Mouse (Mus musculus) liver, embryonic 14.5 days (tissue): ENCODE measurements around the gene Klk12. TPM values are rescaled to one million over a fixed set of nuclear protein-coding genes. Genes with fewer than 3 reads are reported as not detected.
A peak's percentile ranks its signal among the peaks of the same experiment; 100 is the strongest.

Source experiments
- ATAC-seq: fragments of 200-750 bp; cut with Nextera tagmentation; 2 replicates; pipeline ENCODE4 v1.8.0; 2017; ENCODE audit warnings: moderate number of reproducible peaks, mild to moderate bottlenecking, moderate library complexity; ENCODE audit not compliant: insufficient read depth
- DNase-seq, 3 experiments: peaks; one replicate each; pipeline ENCODE4 v3.0.0-alpha.2; 2012 to 2013; ENCODE audit warnings: low read depth in 3 of 3, low spot score in 3 of 3
- H3K27ac ChIP-seq: fragments of 300-500 bp; sonication (generic); 2 replicates; pipeline ENCODE4 v1.5.1; 2014; ENCODE audit warnings: moderate library complexity, mild to moderate bottlenecking, control low read depth, inconsistent platforms
- H3K27me3 ChIP-seq: fragments of 300-500 bp; sonication (generic); 2 replicates; pipeline ENCODE4 v1.6.1; 2014; ENCODE audit warnings: mild to moderate bottlenecking, low read length, moderate library complexity; ENCODE audit not compliant: control insufficient read depth, insufficient read depth
- H3K36me3 ChIP-seq: fragments of 300-500 bp; sonication (generic); replicated peaks from 2 replicates; pipeline ENCODE4 v1.6.1; 2014; ENCODE audit warnings: low read depth; ENCODE audit not compliant: control insufficient read depth, insufficient read depth
- H3K4me1 ChIP-seq, 2 experiments: fragments of 200-500 bp in 1 of 2; fragments of 300-500 bp in 1 of 2; sonication (generic) in 1 of 2; replicated peaks; 2 replicates each; pipeline ENCODE4 v1.6.1; 2012 to 2014; ENCODE audit warnings: antibody characterized with exemption in 1 of 2, inconsistent platforms in 1 of 2, low read length in 1 of 2; ENCODE audit not compliant: control insufficient read depth in 2 of 2, insufficient read depth in 2 of 2
- H3K4me2 ChIP-seq: fragments of 300-500 bp; sonication (generic); 2 replicates; pipeline ENCODE4 v1.6.1; 2014; ENCODE audit warnings: low read depth, mild to moderate bottlenecking, control low read depth, moderate library complexity
- H3K4me3 ChIP-seq, 2 experiments: fragments of 200-500 bp in 1 of 2; fragments of 300-500 bp in 1 of 2; sonication (generic) in 1 of 2; 2 replicates each; pipeline ENCODE4 v1.5.1; 2012 to 2014; ENCODE audit warnings: low read depth in 2 of 2, low read length in 2 of 2, mild to moderate bottlenecking in 2 of 2, control low read depth in 1 of 2, inconsistent platforms in 1 of 2, moderate library complexity in 1 of 2; ENCODE audit not compliant: insufficient read depth in 1 of 2
- H3K9ac ChIP-seq: fragments of 300-500 bp; sonication (generic); replicated peaks from 2 replicates; pipeline ENCODE4 v1.6.1; 2014; ENCODE audit warnings: mild to moderate bottlenecking, control low read depth, moderate library complexity
- H3K9me3 ChIP-seq: fragments of 300-500 bp; sonication (generic); 2 replicates; pipeline ENCODE4 v1.6.1; 2016; ENCODE audit warnings: low read length, mixed read lengths; ENCODE audit not compliant: control insufficient read depth
- CTCF ChIP-seq: IDR thresholded peaks from 2 replicates; pipeline ENCODE4 v1.5.1; 2016; ENCODE audit warnings: antibody characterized with exemption, low read depth, control low read depth
- EP300 ChIP-seq: IDR thresholded peaks from 2 replicates; pipeline ENCODE4 v1.6.1; 2016; ENCODE audit warnings: antibody characterized with exemption, low read depth
- WGBS: fragments of 180-500 bp; shearing (Covaris S2); extraction: QIAGEN DNeasy Blood & Tissue Kit; methylation state at CpG from one replicate; pipeline ENCODE4 v1.1.7; 2014; ENCODE audit not compliant: insufficient replicate concordance; 5-methylcytosine and 5-hydroxymethylcytosine counted together
- polyA plus RNA-seq, 2 experiments: library from polyadenylated mRNA; depleted of rRNA in 1 of 2; stranded (reverse) in 1 of 2; unstranded in 1 of 2; fragments of >200 nt; fragmentation: Nextera tagmentation in 1 of 2; extraction: Ambion mirVana in 1 of 2; gene quantifications; 2 replicates each; pipeline versions ENCODE4 v1.2.1 to v1.2.3; 2012 to 2014

The Klk12 gene
- polyA plus RNA-seq, 2 experiments, result not detected

DNA sequence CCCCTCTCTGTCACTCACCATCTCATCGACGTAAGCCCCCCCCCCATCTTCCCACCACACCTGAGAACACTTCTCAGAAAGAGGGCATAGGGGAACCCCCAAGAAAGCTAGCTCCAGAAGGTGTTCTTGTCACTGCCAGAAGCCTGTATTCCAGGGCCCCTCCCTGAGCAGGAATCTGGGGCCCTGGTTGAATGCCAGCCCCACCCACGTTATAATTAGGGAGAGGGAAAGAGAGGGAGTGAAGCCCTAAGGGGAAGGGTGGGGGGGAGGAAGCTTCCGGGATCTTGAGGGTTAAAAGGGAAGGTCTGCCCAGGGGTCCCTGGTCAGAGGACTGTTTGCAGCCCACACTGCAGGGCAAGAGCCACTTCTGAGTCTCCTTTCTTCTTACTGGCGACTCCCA lies 12.0 kb downstream of the Klk12 start, which contains the start of gene Klk10:
Gene Klk10, plus strand, starts transcription at position 290 of the 400 bp plus-strand sequence.
- no peak for TF ChIP-seq CTCF
- no peak for TF ChIP-seq EP300
- H3K9ac ChIP-seq, result no peak within 1 kb of the TSS
- no peak within 1 kb of the TSS for H3K27ac ChIP-seq
- no peaks in the 10 kb centered on the region for H3K9me3 ChIP-seq
- no peak for DNase-seq
- H3K27me3 ChIP-seq, result no peaks in the 10 kb centered on the region
- WGBS, result 33% methylated on average over 5 of the region's 5 CpGs
- no peaks in the 10 kb centered on the region for H3K4me1 ChIP-seq
- no peak within 1 kb of the TSS for H3K4me3 ChIP-seq
- no peak within 1 kb of the TSS for H3K4me2 ChIP-seq
- ATAC-seq, result no peak
- no peaks in the 10 kb centered on the region for H3K36me3 ChIP-seq

- Histone ChIP-seq H3K9ac (no peak overlapping the region), H3K9me3 (no peaks in the 10 kb centered on the region), H3K27me3 (no peaks in the 10 kb centered on the region), H3K27ac (no peak overlapping the region), H3K4me2 (no peak overlapping the region), H3K36me3 (no peaks in the 10 kb centered on the region), H3K4me1 (no peaks in the 10 kb centered on the region), H3K4me3 (no peak overlapping the region)
- no peak for TF ChIP-seq EP300
- no peak for TF ChIP-seq CTCF
- 70% methylated on average over 11 of the region's 11 CpGs for WGBS
- DNase-seq, result no peak
- no peak for ATAC-seq
Measured at GRCm38 (mm10) chr7:43781541-43781940, 12.8 kb downstream of the Klk12 start.

DNA sequence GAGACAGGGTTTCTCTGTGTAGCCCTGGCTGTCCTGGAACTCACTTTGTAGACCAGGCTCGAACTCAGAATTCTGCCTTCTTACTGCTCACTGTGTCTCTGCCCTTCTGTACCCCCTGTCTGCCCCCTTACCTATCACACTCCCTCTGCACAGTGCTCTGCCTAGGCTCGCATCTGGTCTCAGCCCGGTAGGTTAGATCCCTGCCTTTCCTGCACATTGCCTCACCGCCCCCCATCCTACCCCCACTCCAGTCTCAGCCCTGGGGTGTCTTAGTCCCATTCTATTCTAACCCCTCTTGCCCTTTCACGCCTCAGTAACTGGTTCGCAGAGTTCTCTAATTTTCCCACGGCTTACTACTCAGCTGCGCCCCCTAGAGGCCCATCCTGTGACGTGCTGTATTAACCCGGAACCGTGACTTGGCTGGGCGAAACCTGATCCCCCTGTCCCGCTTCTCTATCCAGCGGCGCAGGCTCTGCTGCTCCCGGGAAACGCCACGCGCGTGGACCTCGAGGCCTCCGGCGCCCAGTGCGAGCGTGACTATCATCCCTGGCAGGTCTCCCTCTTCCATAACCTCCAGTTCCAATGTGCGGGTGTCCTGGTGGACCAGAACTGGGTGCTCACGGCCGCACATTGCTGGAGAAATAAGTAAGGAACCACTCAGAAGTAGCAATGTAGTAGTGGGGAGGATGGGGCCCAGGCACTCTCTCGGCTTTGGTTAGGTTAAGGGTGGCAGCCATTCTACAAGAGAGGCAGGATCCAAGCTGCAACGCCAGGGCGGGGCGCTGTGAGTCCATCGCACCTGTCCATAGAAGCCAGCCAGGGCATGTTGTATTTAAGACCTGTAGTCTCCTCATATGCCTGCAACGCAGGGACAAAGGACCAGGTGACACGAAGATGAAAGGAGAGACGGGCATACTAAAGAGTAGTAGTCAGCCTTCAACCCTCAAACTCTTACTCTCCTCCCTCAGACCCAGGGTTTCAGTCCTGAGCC lies 13.9 kb downstream of the Klk12 start:
- ATAC-seq (0 out of 2 replicates have a peak, but pooled peaks have one; percentile 47), DNase-seq (peak; percentile 13 to 26 (median 16))
- H3K4me3 ChIP-seq, result no peak overlapping the region
- 8% methylated on average over 36 of the region's 36 CpGs for WGBS
- no peak overlapping the region for H3K9ac ChIP-seq
- H3K27me3 ChIP-seq, result no peaks in the 10 kb centered on the region
- H3K9me3 ChIP-seq, result no peaks in the 10 kb centered on the region
- TF ChIP-seq EP300, result no peak
- TF ChIP-seq CTCF, result peak; percentile 85
- H3K4me1 ChIP-seq, result no peaks in the 10 kb centered on the region
- H3K36me3 ChIP-seq, result no peaks in the 10 kb centered on the region
- no peak overlapping the region for H3K27ac ChIP-seq
- peak overlapping the region; percentile 42; the same call in 1 of the 2 replicates for H3K4me2 ChIP-seq

- no peak overlapping the region for H3K4me2 ChIP-seq
- no peaks in the 10 kb centered on the region for H3K9me3 ChIP-seq
- H3K4me3 ChIP-seq, result no peak overlapping the region
- no peak overlapping the region for H3K27ac ChIP-seq
- H3K36me3 ChIP-seq, result no peaks in the 10 kb centered on the region
- ATAC-seq (no peak), DNase-seq (no peak)
- H3K4me1 ChIP-seq, result no peaks in the 10 kb centered on the region
- 56% methylated on average over 1 of the region's 1 CpGs for WGBS
- no peaks in the 10 kb centered on the region for H3K27me3 ChIP-seq
- no peak overlapping the region for H3K9ac ChIP-seq
- TF ChIP-seq CTCF (no peak; the same call in 1 of the 2 replicates), EP300 (no peak)
Measured at GRCm38 (mm10) chr7:43785286-43785685, 16.6 kb downstream of the Klk12 start.

- Histone ChIP-seq H3K9me3 (no peaks in the 10 kb centered on the region), H3K36me3 (no peaks in the 10 kb centered on the region), H3K4me2 (no peak overlapping the region), H3K4me1 (no peaks in the 10 kb centered on the region), H3K4me3 (no peak overlapping the region), H3K9ac (no peak overlapping the region), H3K27me3 (no peaks in the 10 kb centered on the region), H3K27ac (no peak overlapping the region)
- DNase-seq (no peak), ATAC-seq (no peak)
- no peak for TF ChIP-seq EP300
- TF ChIP-seq CTCF, result no peak
- 47% methylated on average over 3 of the region's 3 CpGs for WGBS
Measured at GRCm38 (mm10) chr7:43788096-43788495, 19.4 kb downstream of the Klk12 start.
